Mouse (Mus musculus): ENCODE measurements around the gene Tbc1d22a. TPM values are rescaled to one million over a fixed set of nuclear protein-coding genes. Genes with fewer than 3 reads are reported as not detected.

Gene Tbc1d22a
- polyA plus RNA-seq, 1 experiment, result 19.5 TPM

DNA sequence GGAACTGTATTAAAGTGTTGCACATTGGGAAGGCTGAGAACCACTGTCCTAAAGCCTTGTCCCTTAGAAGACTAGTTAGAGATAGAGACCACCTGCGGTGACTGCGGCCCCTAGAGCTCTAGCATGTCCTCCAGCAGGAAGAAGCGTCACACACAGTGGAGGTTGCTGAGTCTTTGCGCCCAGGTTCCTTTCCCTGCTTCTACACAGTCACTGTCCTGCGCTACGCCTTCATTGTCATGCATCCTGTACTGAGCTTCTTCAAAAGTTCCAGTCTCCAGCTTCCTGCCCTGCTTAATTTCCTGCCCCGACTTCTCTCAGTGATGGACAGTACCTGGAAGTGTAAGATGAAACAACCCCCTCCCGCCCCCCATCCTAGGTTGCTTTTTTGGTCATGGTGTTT lies 14.8 kb downstream of the Tbc1d22a start:
- no peak overlapping the region for H3K4me3 ChIP-seq (ENCODE audit: control insufficient read depth, low read depth, low read length)
- no peaks in the 10 kb centered on the region; the same call in 1 of the 2 replicates for H3K4me1 ChIP-seq (ENCODE audit: control insufficient read depth, insufficient read depth, low read length)
- TF ChIP-seq POLR2A (IDR thresholded peaks at IDR 0.05; ENCODE audit: control insufficient read depth, low read depth, low read length), result no peak
- TF ChIP-seq CTCF (IDR thresholded peaks at IDR 0.05; ENCODE audit: control insufficient read depth, insufficient read depth, insufficient replicate concordance, low read depth, low read length), result no peak
- no peaks in the 10 kb centered on the region for H3K36me3 ChIP-seq (ENCODE audit: control insufficient read depth, insufficient read depth, low read length)
- H3K27ac ChIP-seq (ENCODE audit: control insufficient read depth, insufficient read depth, low read depth, low read length), result no peak overlapping the region
- no peaks in the 10 kb centered on the region for H3K27me3 ChIP-seq (ENCODE audit: control insufficient read depth, insufficient read depth, low read length)

DNA sequence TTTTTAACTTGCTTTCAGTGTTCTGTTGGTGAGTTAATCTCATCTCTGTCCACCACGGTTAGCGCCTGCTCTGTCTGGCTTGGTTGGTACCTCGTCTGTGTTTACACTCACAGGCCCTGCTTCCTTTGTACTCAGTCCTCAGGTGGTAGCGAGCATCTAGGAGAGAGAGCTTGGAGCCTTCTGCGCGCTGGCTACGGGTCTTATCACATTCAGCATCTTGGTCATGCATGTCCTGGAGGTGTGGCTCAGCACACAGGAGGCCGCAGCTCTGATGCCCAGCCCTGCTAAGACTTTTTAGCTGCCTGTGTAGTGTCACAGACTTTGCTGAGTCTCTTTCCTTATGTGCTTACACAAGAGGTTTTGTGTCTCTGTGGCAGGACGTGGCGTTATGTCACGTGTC lies 15.4 kb downstream of the Tbc1d22a start:
- no peaks in the 10 kb centered on the region for H3K36me3 ChIP-seq (ENCODE audit: control insufficient read depth, insufficient read depth, low read length)
- no peaks in the 10 kb centered on the region; the same call in 1 of the 2 replicates for H3K4me1 ChIP-seq (ENCODE audit: control insufficient read depth, insufficient read depth, low read length)
- TF ChIP-seq POLR2A (IDR thresholded peaks at IDR 0.05; ENCODE audit: control insufficient read depth, low read depth, low read length) (no peak), CTCF (IDR thresholded peaks at IDR 0.05; ENCODE audit: control insufficient read depth, insufficient read depth, insufficient replicate concordance, low read depth, low read length) (no peak)

DNA sequence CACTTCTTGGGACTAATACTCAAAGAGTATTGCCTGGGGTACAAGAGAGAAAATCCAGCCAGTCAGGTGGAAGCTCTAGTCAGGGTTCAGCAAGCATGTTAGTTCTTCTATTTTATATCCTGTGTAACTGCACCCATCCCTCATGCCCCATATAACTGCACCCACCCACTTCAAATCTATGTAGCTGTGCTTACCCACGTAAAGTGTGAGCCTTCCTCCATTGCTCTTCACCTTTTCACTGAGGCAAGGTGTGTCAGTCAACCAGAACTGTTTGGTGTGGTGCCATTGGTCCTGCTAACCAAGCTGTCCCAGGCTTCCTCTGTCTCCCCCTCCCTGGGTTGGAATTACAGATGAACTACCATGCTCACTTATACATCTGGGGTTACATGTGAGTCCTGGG lies 16.9 kb downstream of the Tbc1d22a start:
- TF ChIP-seq POLR2A (IDR thresholded peaks at IDR 0.05; ENCODE audit: control insufficient read depth, low read depth, low read length) (no peak), CTCF (IDR thresholded peaks at IDR 0.05; ENCODE audit: control insufficient read depth, insufficient read depth, insufficient replicate concordance, low read depth, low read length) (no peak)
- Histone ChIP-seq H3K27ac (ENCODE audit: control insufficient read depth, insufficient read depth, low read depth, low read length) (no peak overlapping the region), H3K4me3 (ENCODE audit: control insufficient read depth, low read depth, low read length) (no peak overlapping the region), H3K36me3 (ENCODE audit: control insufficient read depth, insufficient read depth, low read length) (no peaks in the 10 kb centered on the region; the same call in 1 of the 2 replicates), H3K4me1 (ENCODE audit: control insufficient read depth, insufficient read depth, low read length) (no peaks in the 10 kb centered on the region; the same call in 1 of the 2 replicates), H3K27me3 (ENCODE audit: control insufficient read depth, insufficient read depth, low read length) (no peaks in the 10 kb centered on the region)

More for the DNA sequence above, 15.4 kb downstream of the Tbc1d22a start:
- H3K27me3 ChIP-seq (ENCODE audit: control insufficient read depth, insufficient read depth, low read length), result no peaks in the 10 kb centered on the region
- H3K4me3 ChIP-seq (ENCODE audit: control insufficient read depth, low read depth, low read length), result no peak overlapping the region
- no peak overlapping the region for H3K27ac ChIP-seq (ENCODE audit: control insufficient read depth, insufficient read depth, low read depth, low read length)

DNA sequence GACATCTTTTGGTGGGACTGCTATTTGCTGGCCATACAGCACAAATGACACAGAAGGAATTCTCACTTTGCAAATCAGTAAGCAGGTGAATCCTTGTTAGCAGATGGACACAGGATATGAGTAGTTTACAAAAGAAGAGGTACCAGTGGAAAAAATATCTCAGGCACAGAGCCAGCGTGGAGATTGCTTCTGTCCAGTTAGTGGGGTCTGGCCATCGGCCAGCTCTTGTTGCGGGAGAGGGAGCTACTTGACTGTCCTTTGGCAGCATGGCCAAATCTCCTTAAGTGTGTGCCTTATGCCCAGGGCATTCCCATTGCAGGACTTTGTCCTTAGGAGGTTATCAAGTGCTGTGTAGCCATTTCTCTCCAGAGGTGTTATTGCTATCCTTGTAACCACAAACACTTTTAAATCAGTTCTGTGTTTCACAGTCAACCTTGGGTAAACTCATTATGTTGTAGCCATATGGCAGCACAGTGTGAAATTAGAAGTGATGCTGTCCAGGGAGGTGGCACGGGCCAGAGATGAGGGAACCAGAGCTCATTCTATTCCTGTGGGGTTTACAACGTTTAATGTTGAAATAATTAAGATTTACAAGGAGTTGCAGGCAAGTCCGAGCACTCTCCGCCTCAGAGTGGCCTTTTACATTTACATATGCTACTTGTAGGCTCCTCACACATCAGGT lies 17.7 kb downstream of the Tbc1d22a start:
- Histone ChIP-seq H3K4me1 (ENCODE audit: control insufficient read depth, insufficient read depth, low read length) (no peaks in the 10 kb centered on the region; the same call in 1 of the 2 replicates), H3K27me3 (ENCODE audit: control insufficient read depth, insufficient read depth, low read length) (no peaks in the 10 kb centered on the region), H3K4me3 (ENCODE audit: control insufficient read depth, low read depth, low read length) (no peak overlapping the region), H3K36me3 (ENCODE audit: control insufficient read depth, insufficient read depth, low read length) (no peaks in the 10 kb centered on the region; the same call in 1 of the 2 replicates), H3K27ac (ENCODE audit: control insufficient read depth, insufficient read depth, low read depth, low read length) (no peak overlapping the region)
- TF ChIP-seq CTCF (IDR thresholded peaks at IDR 0.05; ENCODE audit: control insufficient read depth, insufficient read depth, insufficient replicate concordance, low read depth, low read length) (no peak), POLR2A (IDR thresholded peaks at IDR 0.05; ENCODE audit: control insufficient read depth, low read depth, low read length) (no peak)

DNA sequence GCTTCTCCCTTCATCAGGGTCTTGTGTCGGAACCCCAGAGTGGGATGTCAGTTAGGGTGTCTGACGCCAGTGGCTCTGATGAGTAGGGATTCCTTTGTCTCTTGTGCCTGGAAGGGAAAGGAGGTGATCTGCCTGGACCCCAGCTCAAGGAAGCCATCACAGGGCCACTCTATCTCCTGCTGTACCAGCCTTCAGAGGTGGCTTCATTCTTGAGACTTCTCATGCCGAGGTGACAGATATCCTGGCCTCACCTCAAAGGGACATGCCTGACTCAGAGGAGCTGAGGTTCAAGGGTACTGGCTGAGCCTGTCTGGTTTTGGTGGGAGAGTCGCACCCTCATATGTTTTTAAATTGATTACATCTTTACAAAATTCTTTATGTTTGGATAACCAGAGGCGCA lies 19.7 kb downstream of the Tbc1d22a start:
- H3K27ac ChIP-seq (ENCODE audit: control insufficient read depth, insufficient read depth, low read depth, low read length), result no peak overlapping the region
- H3K36me3 ChIP-seq (ENCODE audit: control insufficient read depth, insufficient read depth, low read length), result no peaks in the 10 kb centered on the region; the same call in 1 of the 2 replicates
- no peaks in the 10 kb centered on the region; the same call in 1 of the 2 replicates for H3K4me1 ChIP-seq (ENCODE audit: control insufficient read depth, insufficient read depth, low read length)
- H3K4me3 ChIP-seq (ENCODE audit: control insufficient read depth, low read depth, low read length), result peak overlapping the region; percentile 41
- TF ChIP-seq CTCF (IDR thresholded peaks at IDR 0.05; ENCODE audit: control insufficient read depth, insufficient read depth, insufficient replicate concordance, low read depth, low read length) (no peak), POLR2A (IDR thresholded peaks at IDR 0.05; ENCODE audit: control insufficient read depth, low read depth, low read length) (no peak)
- H3K27me3 ChIP-seq (ENCODE audit: control insufficient read depth, insufficient read depth, low read length), result no peaks in the 10 kb centered on the region

DNA sequence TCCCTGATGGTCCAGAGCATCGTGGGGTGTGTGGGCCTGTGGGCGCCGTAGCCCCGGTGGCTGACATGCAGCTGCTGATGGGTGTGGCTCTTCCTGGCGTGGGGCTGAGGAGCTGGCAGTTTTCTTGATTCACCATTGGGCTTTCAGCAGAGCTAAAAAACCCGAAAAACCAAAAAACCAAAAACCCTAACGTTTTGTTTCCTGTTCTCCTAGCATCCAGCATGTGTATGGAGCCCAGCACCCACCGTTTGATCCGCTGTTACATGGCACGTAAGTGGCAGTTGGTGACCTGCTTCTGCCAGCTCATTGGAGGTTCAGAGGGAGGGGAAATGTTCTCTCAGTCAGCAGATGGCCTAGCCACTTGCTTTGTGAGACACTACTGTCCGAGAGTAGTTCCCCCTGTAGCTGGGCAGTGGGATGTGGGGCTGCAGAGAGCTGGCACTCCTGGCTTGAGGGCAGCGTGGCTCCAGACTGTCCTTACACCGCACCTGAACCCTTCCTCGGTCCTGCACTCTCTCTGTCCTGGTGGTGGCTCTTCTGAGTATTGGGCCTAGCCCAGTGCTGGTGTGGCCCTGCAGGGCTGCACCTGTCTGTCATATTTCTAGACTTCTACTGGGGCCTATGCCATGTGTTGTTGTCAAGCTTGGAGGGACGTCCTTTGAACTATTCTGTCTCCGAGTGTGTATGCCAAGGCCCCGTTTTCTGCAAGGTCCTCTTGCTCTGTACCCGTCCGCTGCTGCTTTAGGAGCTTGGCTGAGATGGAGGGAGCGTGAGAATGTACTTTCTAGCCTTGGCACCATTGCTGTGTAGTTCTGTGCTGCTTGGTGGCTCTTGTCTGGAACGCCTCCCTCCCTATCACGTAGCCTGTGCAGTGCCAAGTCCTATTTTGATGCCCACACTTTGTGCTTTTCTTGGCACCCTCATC lies 20.5 kb downstream of the Tbc1d22a start:
- peak overlapping the region; percentile 41 for H3K4me3 ChIP-seq (ENCODE audit: control insufficient read depth, low read depth, low read length)
- H3K36me3 ChIP-seq (ENCODE audit: control insufficient read depth, insufficient read depth, low read length), result peaks cover 2% of the 10 kb centered on the region; the same call in 1 of the 2 replicates
- no peak for TF ChIP-seq CTCF (IDR thresholded peaks at IDR 0.05; ENCODE audit: control insufficient read depth, insufficient read depth, insufficient replicate concordance, low read depth, low read length)
- TF ChIP-seq POLR2A (IDR thresholded peaks at IDR 0.05; ENCODE audit: control insufficient read depth, low read depth, low read length), result no peak
- no peaks in the 10 kb centered on the region for H3K27me3 ChIP-seq (ENCODE audit: control insufficient read depth, insufficient read depth, low read length)
- H3K4me1 ChIP-seq (ENCODE audit: control insufficient read depth, insufficient read depth, low read length), result no peaks in the 10 kb centered on the region; the same call in 1 of the 2 replicates
- no peak overlapping the region for H3K27ac ChIP-seq (ENCODE audit: control insufficient read depth, insufficient read depth, low read depth, low read length)

DNA sequence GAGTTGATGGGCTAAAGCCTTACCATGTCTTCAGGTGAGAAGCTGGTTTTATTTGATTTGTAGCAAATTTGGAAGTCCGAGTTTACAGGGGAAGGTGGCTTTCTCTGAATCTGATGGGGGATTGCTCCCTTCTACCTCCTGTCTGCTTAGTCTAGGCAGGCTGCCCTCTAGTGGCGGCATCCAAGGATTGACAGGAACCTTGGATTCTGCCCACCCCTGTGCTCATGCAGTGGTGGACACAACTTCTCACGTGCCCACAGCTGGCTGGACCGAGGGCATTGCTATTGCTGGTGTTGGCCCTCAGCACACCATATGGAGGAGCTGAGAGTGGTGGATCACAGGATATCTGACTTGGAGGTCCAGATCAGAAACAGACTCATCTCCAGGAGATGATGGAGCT lies 22.0 kb downstream of the Tbc1d22a start:
- Histone ChIP-seq H3K36me3 (ENCODE audit: control insufficient read depth, insufficient read depth, low read length) (peaks cover 2% of the 10 kb centered on the region; the same call in 1 of the 2 replicates), H3K4me3 (ENCODE audit: control insufficient read depth, low read depth, low read length) (no peak overlapping the region), H3K4me1 (ENCODE audit: control insufficient read depth, insufficient read depth, low read length) (no peaks in the 10 kb centered on the region; the same call in 1 of the 2 replicates), H3K27me3 (ENCODE audit: control insufficient read depth, insufficient read depth, low read length) (no peaks in the 10 kb centered on the region), H3K27ac (ENCODE audit: control insufficient read depth, insufficient read depth, low read depth, low read length) (no peak overlapping the region)
- no peak for TF ChIP-seq POLR2A (IDR thresholded peaks at IDR 0.05; ENCODE audit: control insufficient read depth, low read depth, low read length)
- TF ChIP-seq CTCF (IDR thresholded peaks at IDR 0.05; ENCODE audit: control insufficient read depth, insufficient read depth, insufficient replicate concordance, low read depth, low read length), result peak; percentile 75; the same call in 1 of the 2 replicates

Data from testis, adult 2 months (tissue).